Mouse (Mus musculus) layer of hippocampus, postnatal 36 days (tissue): ENCODE data around the gene Lrrc1. TPM values are rescaled to one million over a fixed set of nuclear protein-coding genes. Genes with fewer than 3 reads are reported as not detected.
A peak's percentile ranks its signal among the peaks of the same experiment; 100 is the strongest.

Source experiments
- DNase-seq, 2 experiments: peaks; one replicate each; pipeline ENCODE4 v3.0.0; 2022
- total RNA-seq, 2 experiments: library from RNA; stranded (reverse); gene quantifications; 2 replicates each; pipeline ENCODE4 v1.2.3; 2021

Lrrc1 gene
- total RNA-seq, 2 experiments from 2014 or later = 7.8 to 8.0 TPM

GRCm38 (mm10) chr9:77502171-77502547 lies 42.5 kb downstream of the Lrrc1 start:
- no peak for DNase-seq

- no peak for DNase-seq
Observed at GRCm38 (mm10) chr9:77499084-77499483, 45.6 kb downstream of the Lrrc1 start.

GRCm38 (mm10) chr9:77498406-77498805 lies 46.3 kb downstream of the Lrrc1 start:
- no peak for DNase-seq

GRCm38 (mm10) chr9:77497173-77497572 lies 47.5 kb downstream of the Lrrc1 start:
- no peak for DNase-seq

GRCm38 (mm10) chr9:77496540-77497062 lies 48.1 kb downstream of the Lrrc1 start:
- no peak for DNase-seq

GRCm38 (mm10) chr9:77494307-77494706 lies 50.4 kb downstream of the Lrrc1 start:
- no peak for DNase-seq

GRCm38 (mm10) chr9:77488611-77489010 lies 56.1 kb downstream of the Lrrc1 start:
- DNase-seq = no peak

GRCm38 (mm10) chr9:77487427-77487826 lies 57.2 kb downstream of the Lrrc1 start:
- no peak for DNase-seq

GRCm38 (mm10) chr9:77485915-77486314 lies 58.8 kb downstream of the Lrrc1 start:
- DNase-seq = no peak

- no peak for DNase-seq
Observed at GRCm38 (mm10) chr9:77484751-77485150, 59.9 kb downstream of the Lrrc1 start.

GRCm38 (mm10) chr9:77483559-77483958 lies 61.1 kb downstream of the Lrrc1 start:
- DNase-seq = no peak

- DNase-seq = no peak
Observed at GRCm38 (mm10) chr9:77482281-77482680, 62.4 kb downstream of the Lrrc1 start.

- DNase-seq = no peak
Observed at GRCm38 (mm10) chr9:77481380-77481779, 63.3 kb downstream of the Lrrc1 start.

GRCm38 (mm10) chr9:77480574-77481319 lies 63.9 kb downstream of the Lrrc1 start:
- peak; percentile 24 to 31 for DNase-seq

GRCm38 (mm10) chr9:77480001-77480400 lies 64.7 kb downstream of the Lrrc1 start:
- DNase-seq = no peak

- no peak for DNase-seq
Observed at GRCm38 (mm10) chr9:77478166-77478920, 66.3 kb downstream of the Lrrc1 start.

GRCm38 (mm10) chr9:77474535-77474934 lies 70.1 kb downstream of the Lrrc1 start:
- no peak for DNase-seq

- DNase-seq = no peak
Observed at GRCm38 (mm10) chr9:77472557-77472956, 72.1 kb downstream of the Lrrc1 start.

- no peak for DNase-seq
Observed at GRCm38 (mm10) chr9:77471646-77472220, 72.9 kb downstream of the Lrrc1 start.

- peak; percentile 46 to 54 for DNase-seq
Observed at GRCm38 (mm10) chr9:77469791-77470607, 74.7 kb downstream of the Lrrc1 start.

GRCm38 (mm10) chr9:77466926-77467325 lies 77.7 kb downstream of the Lrrc1 start:
- no peak for DNase-seq

- no peak for DNase-seq
Observed at GRCm38 (mm10) chr9:77465401-77465800, 79.3 kb downstream of the Lrrc1 start.
